Comparison of ENCODE assay signal across 8 mouse cellular contexts in genomic region chr9:107738020-107738840, GRCm38 (mm10). TPM values are rescaled to one million over a fixed set of nuclear protein-coding genes. Genes with fewer than 3 reads are reported as not detected.
DNase-seq lines count a peak whose midpoint lies in the region; ATAC-seq lines count a peak whose summit lies in the region.

No protein-coding gene starts in this region.

- peaks cover 43% of the 10 kb centered on the region for H3K4me1 ChIP-seq in forebrain, embryonic 10.5 days
- peaks cover 24% of the 10 kb centered on the region for H3K4me1 ChIP-seq in heart, embryonic 15.5 days (replicated peaks)
- H3K4me1 ChIP-seq in liver, embryonic 12.5 days = peaks cover 40% of the 10 kb centered on the region
- peaks cover 35% of the 10 kb centered on the region for H3K4me1 ChIP-seq in stomach, embryonic 15.5 days

- H3K27ac ChIP-seq in forebrain, embryonic 10.5 days = peak overlapping the region; percentile 32; the same call in 1 of the 2 replicates
- H3K27ac ChIP-seq in heart, embryonic 15.5 days = no peak overlapping the region
- H3K27ac ChIP-seq in liver, embryonic 12.5 days = no peak overlapping the region
- H3K27ac ChIP-seq in stomach, embryonic 15.5 days = peak overlapping the region; percentile 38; the same call in 1 of the 2 replicates

- H3K36me3 ChIP-seq in forebrain, embryonic 10.5 days (replicated peaks) = peaks cover 52% of the 10 kb centered on the region
- peaks cover 48% of the 10 kb centered on the region for H3K36me3 ChIP-seq in heart, embryonic 15.5 days
- H3K36me3 ChIP-seq in liver, embryonic 12.5 days = peaks cover 52% of the 10 kb centered on the region
- peaks cover 38% of the 10 kb centered on the region for H3K36me3 ChIP-seq in stomach, embryonic 15.5 days

- peak; percentile 51 for ATAC-seq in heart, embryonic 15.5 days (replicated peaks; ENCODE audit: insufficient number of reproducible peaks, insufficient read depth, low FRiP score, low read depth)
- ATAC-seq in liver, embryonic 12.5 days = peak; percentile 69
- ATAC-seq in stomach, embryonic 15.5 days (ENCODE audit: insufficient read depth, low FRiP score, low read depth) = peak; percentile 37

- H3K9me3 ChIP-seq in forebrain, embryonic 10.5 days = no peaks in the 10 kb centered on the region
- no peaks in the 10 kb centered on the region for H3K9me3 ChIP-seq in heart, embryonic 15.5 days (replicated peaks)
- H3K9me3 ChIP-seq in liver, embryonic 12.5 days (replicated peaks) = no peaks in the 10 kb centered on the region
- H3K9me3 ChIP-seq in stomach, embryonic 15.5 days = no peaks in the 10 kb centered on the region

- peaks cover 28% of the 10 kb centered on the region for H3K27me3 ChIP-seq in forebrain, embryonic 10.5 days (ENCODE audit: poor library complexity, severe bottlenecking)
- H3K27me3 ChIP-seq in heart, embryonic 15.5 days = peaks cover 27% of the 10 kb centered on the region
- peaks cover 28% of the 10 kb centered on the region for H3K27me3 ChIP-seq in liver, embryonic 12.5 days (replicated peaks)
- H3K27me3 ChIP-seq in stomach, embryonic 15.5 days (replicated peaks) = no peaks in the 10 kb centered on the region

- H3K4me2 ChIP-seq in heart, embryonic 15.5 days = no peak overlapping the region
- H3K4me2 ChIP-seq in liver, embryonic 12.5 days = no peak overlapping the region
- H3K4me2 ChIP-seq in stomach, embryonic 15.5 days = no peak overlapping the region

- WGBS in forebrain, embryonic 10.5 days = 22% methylated on average over 7 of the region's 7 CpGs
- 22% methylated on average over 7 of the region's 7 CpGs for WGBS in heart, embryonic 15.5 days
- WGBS in liver, embryonic 12.5 days (ENCODE audit: insufficient replicate concordance) = 23% methylated on average over 7 of the region's 7 CpGs
- WGBS in stomach, embryonic 15.5 days = 20% methylated on average over 7 of the region's 7 CpGs

- peak; percentile 90 for DNase-seq in CD4-positive, CD25-positive, alpha-beta regulatory T cell, adult 2 months (ENCODE audit: low read depth, low spot score)
- DNase-seq in c-Kit-negative CD71-positive TER-119-positive erythroid progenitor cells, embryonic 14.5 days (ENCODE audit: low read depth, low spot score) = peak; percentile 62
- peak; percentile 92 for DNase-seq in forebrain, embryonic 10.5 days (ENCODE audit: extremely low spot score, low spot score)
- peak; percentile 92 for DNase-seq in kidney, postnatal 14 days
- DNase-seq in neural tube, embryonic 10.5 days (ENCODE audit: extremely low spot score, low spot score) = peak; percentile 96

- no peak overlapping the region for H3K9ac ChIP-seq in heart, embryonic 15.5 days
- no peak overlapping the region for H3K9ac ChIP-seq in liver, embryonic 12.5 days
- no peak overlapping the region for H3K9ac ChIP-seq in stomach, embryonic 15.5 days

- no peak overlapping the region for H3K4me3 ChIP-seq in forebrain, embryonic 10.5 days
- no peak overlapping the region for H3K4me3 ChIP-seq in heart, embryonic 15.5 days
- H3K4me3 ChIP-seq in liver, embryonic 12.5 days = no peak overlapping the region
- H3K4me3 ChIP-seq in stomach, embryonic 15.5 days (replicated peaks) = no peak overlapping the region

RNA-seq across cellular contexts. Expression of gene Sema3f, which starts 28.0 kb away (rescaled TPM):
- polyA plus RNA-seq in forebrain, embryonic 10.5 days (2016; fragmentation: Nextera tagmentation; extraction: Ambion mirVana) = 10.0 and 11.2 TPM in 2 replicates
- polyA plus RNA-seq in heart, embryonic 15.5 days (2015; fragmentation: Nextera tagmentation; extraction: Ambion mirVana) = 4.1 and 7.1 TPM in 2 replicates
- polyA plus RNA-seq in liver, embryonic 12.5 days (2016; fragmentation: Nextera tagmentation; extraction: Ambion mirVana) = 3.9 and 4.2 TPM in 2 replicates
- 19.7 and 21.3 TPM in 2 replicates for polyA plus RNA-seq in stomach, embryonic 15.5 days (2015; fragmentation: Nextera tagmentation; extraction: Ambion mirVana)

RNA-seq across cellular contexts. Expression of gene Rbm5, which starts 32.6 kb away (rescaled TPM):
- polyA plus RNA-seq in forebrain, embryonic 10.5 days (2016; fragmentation: Nextera tagmentation; extraction: Ambion mirVana) = 185 and 192 TPM in 2 replicates
- polyA plus RNA-seq in heart, embryonic 15.5 days (2015; fragmentation: Nextera tagmentation; extraction: Ambion mirVana) = 123 and 147 TPM in 2 replicates
- 84.3 and 88.6 TPM in 2 replicates for polyA plus RNA-seq in liver, embryonic 12.5 days (2016; fragmentation: Nextera tagmentation; extraction: Ambion mirVana)
- 182 and 185 TPM in 2 replicates for polyA plus RNA-seq in stomach, embryonic 15.5 days (2015; fragmentation: Nextera tagmentation; extraction: Ambion mirVana)

RNA-seq across cellular contexts. Expression of gene Gnat1, which starts 58.7 kb away (rescaled TPM):
- 3.9 and 4.1 TPM in 2 replicates for polyA plus RNA-seq in forebrain, embryonic 10.5 days (2016; fragmentation: Nextera tagmentation; extraction: Ambion mirVana)
- polyA plus RNA-seq in heart, embryonic 15.5 days (2015; fragmentation: Nextera tagmentation; extraction: Ambion mirVana) = 0.53 and 0.98 TPM in 2 replicates
- 1.9 and 2.4 TPM in 2 replicates for polyA plus RNA-seq in liver, embryonic 12.5 days (2016; fragmentation: Nextera tagmentation; extraction: Ambion mirVana)
- 1.1 and 1.9 TPM in 2 replicates for polyA plus RNA-seq in stomach, embryonic 15.5 days (2015; fragmentation: Nextera tagmentation; extraction: Ambion mirVana)

Comparison
In these comparisons a context has a peak if more than half of its experiments do, and no peak if none do; other contexts are left out.
1. H3K27ac ChIP-seq: peak in forebrain, embryonic 10.5 days (single experiment) and stomach, embryonic 15.5 days (single experiment); none in heart, embryonic 15.5 days (single experiment) and liver, embryonic 12.5 days (single experiment).
2. Peak in every context shown above with its lines, with median percentiles within 50 percentile points of each other: DNase-seq and ATAC-seq.